Mouse (Mus musculus) left cerebral cortex, postnatal 4 days (tissue): ENCODE data around the gene Meox2. TPM values are rescaled to one million over a fixed set of nuclear protein-coding genes. Genes with fewer than 3 reads are reported as not detected.
"Not testable (repeated sequence)": the region's sequence is repeated elsewhere in the genome, so short reads cannot be mapped to it uniquely, and the experiment has no call there.

ENCODE experiments used
- DNase-seq: peaks from one replicate; pipeline ENCODE4 v3.0.0-alpha.2; 2022
- intact Hi-C: fragments of 180-260 bp; cut with DNase I; formaldehyde crosslinking; loops from one replicate; pipeline ENCODE4 v1.15.1; 2025
- total RNA-seq, 2 experiments: library from RNA; stranded (reverse); gene quantifications; 2 replicates each; pipeline ENCODE4 v1.2.3; 2021

Meox2 gene
- not detected for total RNA-seq

DNA sequence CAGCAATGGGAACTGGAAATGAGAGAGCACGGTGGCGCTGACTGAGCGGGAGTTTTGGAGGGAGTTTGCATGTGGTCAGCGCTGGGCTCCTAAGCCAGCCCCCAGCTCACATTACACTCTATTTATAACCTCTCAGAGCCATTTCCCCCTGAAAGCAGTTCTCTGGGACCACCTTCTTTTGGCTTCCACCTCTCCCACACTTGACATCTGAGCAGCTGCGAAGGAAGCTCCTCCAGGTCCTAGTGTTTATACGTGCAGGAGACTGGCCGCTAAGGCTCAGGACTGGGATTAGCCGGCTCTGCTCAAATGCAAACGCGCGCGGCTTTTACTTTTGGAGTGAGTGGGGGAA lies at the start of gene Meox2:
Gene Meox2, plus strand, starts transcription at position 151 of the 349 bp plus-strand sequence.
- intact Hi-C loops: no loop called here
- peak; percentile 9 for DNase-seq

- DNase-seq: no peak
- intact Hi-C loops: no loop called here
These were observed 35.7 kb upstream of the Meox2 start for GRCm38 (mm10) chr12:37072636-37073035.

GRCm38 (mm10) chr12:37077308-37077707 lies 31.0 kb upstream of the Meox2 start:
- DNase-seq: no peak
- intact Hi-C loops: no loop called here

DNA sequence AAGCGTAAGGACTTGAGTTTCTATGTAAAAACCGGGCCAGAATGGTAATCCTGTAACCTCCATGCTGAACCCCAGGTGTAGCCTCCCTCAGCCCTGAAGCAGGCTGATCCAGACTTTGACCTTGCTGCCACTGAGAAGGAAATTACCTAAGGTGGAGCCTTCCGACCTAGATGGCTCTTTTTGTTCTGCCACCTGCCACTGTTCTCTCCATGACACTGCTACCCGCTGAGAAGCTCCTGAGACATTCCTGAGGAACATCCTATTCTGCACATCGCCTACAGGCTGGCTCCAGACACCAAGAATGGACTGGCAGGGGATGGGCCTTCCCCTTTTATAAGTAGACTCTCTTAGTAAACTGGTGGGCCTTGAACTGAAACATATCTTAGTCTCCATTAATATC lies 28.3 kb upstream of the Meox2 start:
- DNase-seq, intact Hi-C loops: not testable (repeated sequence)

DNA sequence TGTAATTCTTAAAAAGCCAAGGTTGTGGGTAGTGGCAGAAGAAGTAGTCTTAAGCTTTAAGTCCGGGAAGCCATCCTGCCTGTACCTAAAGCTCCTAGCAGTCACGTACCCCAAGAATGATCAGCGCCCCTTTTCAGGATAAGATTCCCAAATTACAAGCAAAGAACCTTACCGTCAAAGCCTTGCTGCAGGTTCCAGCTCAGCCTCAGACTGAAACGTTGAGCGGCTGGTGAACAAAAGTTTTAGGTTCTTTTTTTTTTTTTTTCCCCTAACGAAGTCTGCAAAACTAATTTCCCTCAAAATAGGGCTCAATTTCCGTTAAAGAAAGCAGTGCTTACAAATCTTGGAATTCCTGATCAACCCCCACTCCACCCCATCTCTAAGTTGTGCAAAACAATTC lies 1.8 kb upstream of the Meox2 start:
- DNase-seq: no peak
- intact Hi-C loops: no loop called here

GRCm38 (mm10) chr12:37107150-37107549 lies 1.2 kb upstream of the Meox2 start:
- DNase-seq: no peak
- intact Hi-C loops: no loop called here

DNA sequence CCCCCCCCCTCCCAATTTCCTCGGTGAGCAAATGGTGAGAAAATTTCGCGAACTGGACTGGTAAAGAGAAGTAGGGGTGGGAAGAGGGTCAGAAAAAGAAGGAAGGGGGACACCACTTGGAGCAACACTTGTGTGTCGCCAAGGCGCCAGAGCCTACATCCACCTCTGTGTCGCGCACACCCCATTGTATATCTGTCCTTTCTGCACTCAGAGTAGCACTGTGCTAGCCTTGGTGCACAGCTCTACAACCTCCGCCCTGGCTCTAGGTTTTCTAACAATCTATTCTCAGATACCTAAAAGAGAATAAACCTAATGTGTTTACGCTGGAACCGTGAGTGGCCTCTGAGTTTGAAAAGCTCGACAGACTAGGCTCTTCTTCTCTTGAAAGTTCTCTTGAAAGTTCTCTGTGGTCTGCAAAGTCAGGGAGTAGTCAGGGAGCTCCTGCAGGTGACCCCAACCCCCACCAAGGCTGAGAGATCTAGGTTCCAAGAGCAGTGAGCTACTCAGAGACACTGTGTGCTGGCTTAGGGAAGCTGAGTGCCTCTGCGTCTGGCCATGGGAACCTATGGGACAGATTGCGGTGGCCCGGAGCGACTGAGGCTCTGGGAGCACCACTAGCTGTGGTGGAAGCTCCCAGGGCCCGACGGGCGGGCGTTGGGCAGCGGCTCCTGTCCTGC lies 489 bp upstream of the Meox2 start:
- no peak for DNase-seq
- intact Hi-C loops: no loop called here

DNA sequence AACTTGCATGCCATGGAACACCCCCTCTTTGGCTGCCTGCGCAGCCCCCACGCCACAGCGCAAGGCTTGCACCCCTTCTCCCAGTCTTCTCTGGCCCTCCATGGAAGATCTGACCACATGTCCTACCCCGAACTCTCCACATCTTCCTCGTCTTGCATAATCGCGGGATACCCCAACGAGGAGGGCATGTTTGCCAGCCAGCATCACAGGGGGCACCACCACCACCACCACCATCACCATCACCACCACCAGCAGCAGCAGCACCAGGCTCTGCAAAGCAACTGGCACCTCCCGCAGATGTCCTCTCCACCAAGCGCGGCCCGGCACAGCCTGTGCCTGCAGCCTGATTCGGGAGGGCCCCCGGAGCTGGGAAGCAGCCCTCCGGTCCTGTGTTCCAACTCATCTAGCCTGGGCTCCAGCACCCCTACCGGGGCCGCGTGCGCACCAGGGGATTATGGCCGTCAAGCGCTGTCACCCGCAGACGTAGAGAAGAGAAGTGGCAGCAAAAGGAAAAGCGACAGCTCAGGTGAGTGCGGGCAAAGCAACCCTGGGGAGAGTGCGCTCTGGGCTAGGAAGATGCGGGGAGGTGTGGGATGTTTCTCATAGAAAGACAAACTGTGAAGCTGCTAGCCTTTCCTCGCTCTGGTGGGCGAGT lies 606 bp downstream of the Meox2 start:
- intact Hi-C loops: no loop called here

GRCm38 (mm10) chr12:37109474-37110012 lies 1.2 kb downstream of the Meox2 start:
- DNase-seq: peak; percentile 3
- intact Hi-C loops: no loop called here

More for the DNA sequence above, 606 bp downstream of the Meox2 start:
- peak; percentile 19 for DNase-seq

DNA sequence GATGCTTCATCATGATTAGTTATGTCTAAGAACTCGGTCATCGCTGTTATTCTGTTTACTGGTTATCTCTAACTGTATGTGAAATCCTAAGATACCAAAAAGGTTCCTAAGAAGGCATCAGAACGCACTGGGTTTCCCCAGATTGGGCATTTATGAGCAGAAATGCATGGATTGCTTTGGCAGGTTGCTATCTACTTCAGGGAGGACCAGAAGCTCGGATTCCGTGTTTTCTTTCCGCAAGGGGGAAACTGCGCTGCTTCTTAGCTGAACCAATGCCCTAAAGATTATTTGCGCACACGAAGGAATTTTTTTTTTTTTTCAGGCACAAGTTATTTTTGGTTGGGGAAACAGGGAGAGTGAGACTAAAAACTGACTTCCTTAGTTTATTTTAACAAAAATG lies 2.6 kb downstream of the Meox2 start:
- DNase-seq: no peak

GRCm38 (mm10) chr12:37119246-37119645 lies 10.9 kb downstream of the Meox2 start:
- intact Hi-C loops: no loop called here
- no peak for DNase-seq

More for the DNA sequence above, 2.6 kb downstream of the Meox2 start:
- intact Hi-C loops: no loop called here

DNA sequence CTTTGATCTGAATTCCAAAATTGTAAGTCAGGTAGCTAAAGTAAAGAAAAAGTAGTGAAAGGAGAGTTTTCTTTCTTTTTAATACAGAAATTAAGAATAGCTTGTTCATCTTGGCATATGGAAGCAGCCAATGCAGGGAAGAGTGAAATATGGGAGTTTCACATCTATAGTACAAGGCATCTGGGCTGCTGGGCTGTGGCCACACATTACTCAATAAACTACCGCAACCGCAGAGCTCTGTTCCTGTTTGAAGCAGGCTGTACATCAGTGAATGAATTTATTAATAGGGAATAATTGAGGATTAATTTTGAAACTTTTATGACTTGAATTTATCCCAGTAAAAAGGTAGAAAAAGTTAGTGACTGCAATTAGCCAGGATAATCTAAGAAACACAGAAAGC lies 15.4 kb downstream of the Meox2 start:
- intact Hi-C loops: no loop called here
- DNase-seq: no peak

DNA sequence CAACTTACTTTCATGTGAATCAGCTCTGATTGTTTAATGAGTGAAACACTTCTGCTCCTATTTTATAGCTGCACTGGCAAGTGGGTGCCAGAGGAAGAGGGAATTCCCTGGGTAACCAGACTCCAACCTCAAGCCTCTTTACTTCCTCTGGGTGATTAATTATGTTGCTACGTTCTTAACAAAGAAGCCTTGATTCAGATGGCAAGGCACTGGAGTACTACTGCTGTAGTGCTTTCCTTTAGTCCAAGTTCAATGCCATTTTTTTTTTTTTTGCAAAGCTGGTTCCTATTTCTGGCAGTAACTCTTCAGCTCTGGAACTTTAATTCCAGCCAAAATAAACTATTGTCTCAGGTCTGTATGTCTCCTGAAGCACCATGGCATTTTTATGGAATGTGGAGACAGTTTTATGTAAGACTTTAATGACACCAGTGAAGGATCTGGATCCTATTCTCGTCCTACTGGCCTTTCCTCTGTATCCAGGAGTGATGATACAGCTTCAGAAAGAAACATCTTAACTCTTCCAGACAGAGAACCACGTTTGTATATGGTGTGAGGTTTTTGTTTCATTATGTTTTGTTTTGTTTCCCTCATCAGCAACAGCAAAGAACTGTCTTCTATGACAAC lies 33.9 kb downstream of the Meox2 start:
- intact Hi-C loops: no loop called here
- no peak for DNase-seq

DNA sequence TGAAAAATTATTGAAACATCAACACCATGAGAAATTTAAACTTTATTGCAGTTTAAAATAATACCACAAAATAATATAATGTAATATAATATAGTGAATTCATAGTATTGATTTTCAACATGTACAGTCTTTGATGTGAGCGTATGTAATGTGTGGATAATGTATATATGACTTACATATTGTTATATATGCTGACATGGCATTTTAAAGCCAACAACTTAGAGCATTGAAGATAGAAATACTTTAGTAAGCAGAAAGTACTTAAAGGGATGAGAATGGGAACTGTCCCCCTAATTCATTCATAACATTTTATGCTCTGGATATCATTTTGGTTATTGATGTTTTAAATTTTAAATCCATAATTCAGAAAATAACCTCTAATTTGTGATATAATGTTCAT lies 35.5 kb downstream of the Meox2 start:
- no peak for DNase-seq
- intact Hi-C loops: no loop called here

DNA sequence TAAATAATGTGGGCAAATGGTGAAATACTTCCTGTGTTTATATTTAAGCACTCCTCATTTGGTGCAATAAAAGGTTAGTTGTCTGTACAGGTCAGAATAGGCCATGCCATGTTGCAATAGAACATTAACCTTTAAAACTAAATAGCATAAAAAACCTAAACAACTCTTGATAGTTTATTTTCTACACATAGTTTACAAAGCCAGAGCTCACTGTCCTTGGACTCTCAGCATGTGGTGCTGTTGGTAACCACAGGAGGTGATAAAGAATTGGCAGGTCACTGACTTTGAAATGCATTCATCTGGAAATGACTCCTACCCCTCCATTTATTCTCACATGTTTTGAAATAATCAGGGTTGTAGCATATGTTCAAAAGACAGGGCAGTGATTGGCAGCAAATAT lies 59.4 kb downstream of the Meox2 start:
- intact Hi-C loops: no loop called here
- peak; percentile 13 for DNase-seq

DNA sequence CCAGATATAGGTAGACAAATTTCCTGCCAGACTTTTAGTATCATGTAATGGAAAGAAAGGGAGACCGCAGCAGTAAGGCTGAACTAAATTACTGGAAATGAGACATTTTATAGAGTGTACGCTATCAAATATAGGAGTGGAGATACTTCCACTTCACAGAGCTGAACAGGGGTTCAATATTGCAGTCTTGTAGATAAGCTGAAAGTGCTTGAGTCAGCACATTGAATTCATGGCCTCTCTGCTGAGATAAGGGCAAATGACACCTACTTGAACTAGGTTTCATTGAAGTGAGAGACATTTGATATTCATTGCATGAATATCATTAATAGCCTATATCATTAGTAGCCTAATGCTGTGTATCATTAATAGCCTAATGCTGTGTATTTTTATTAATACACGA lies 65.0 kb downstream of the Meox2 start:
- no peak for DNase-seq
- intact Hi-C loops: no loop called here

- peak; percentile 24 for DNase-seq
- intact Hi-C loops: loop anchor here (10.0 kb wide), 1 partner anchor 469 kb away; no protein-coding TSS in a partner anchor
These were observed 75.3 kb downstream of the Meox2 start for GRCm38 (mm10) chr12:37183689-37184088.

DNA sequence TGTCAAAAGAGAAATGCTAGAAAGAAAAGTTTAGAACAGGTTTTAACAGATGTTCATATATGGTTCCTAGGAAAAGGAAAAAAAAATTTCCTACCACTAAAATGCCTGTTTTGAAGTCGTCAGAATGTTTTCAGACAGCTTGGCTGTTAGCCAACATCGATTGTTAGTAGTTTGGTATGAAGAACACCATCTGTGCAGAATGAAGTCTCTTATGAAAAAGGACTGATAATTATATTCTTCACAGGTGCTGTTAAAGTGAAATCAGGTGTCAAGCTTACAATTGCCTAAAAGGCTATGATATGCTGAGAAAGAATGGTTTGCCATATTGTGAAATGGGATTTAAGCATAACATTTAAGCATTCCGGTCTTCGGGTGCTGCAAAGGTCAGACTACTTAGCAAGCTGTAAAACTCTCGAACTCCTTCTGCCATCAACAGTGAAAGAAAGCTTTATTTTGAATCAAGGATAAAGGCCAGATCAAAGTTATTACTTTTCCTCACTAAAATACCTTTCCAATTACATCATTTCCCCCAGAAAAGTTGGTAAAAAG lies 80.7 kb downstream of the Meox2 start:
- DNase-seq: no peak
- intact Hi-C loops: loop anchor here (10.0 kb wide), 1 partner anchor 474 kb away; no protein-coding TSS in a partner anchor
